Mouse (Mus musculus) monocyte, adult 2 months (primary cell): ENCODE results near the gene Chrna9.

Experiments
- DNase-seq, 2 experiments: peaks; one replicate each; pipeline ENCODE4 v3.0.0; 2022; ENCODE audit warnings: low spot score in 2 of 2, low read depth in 1 of 2

Chrna9 gene

DNA sequence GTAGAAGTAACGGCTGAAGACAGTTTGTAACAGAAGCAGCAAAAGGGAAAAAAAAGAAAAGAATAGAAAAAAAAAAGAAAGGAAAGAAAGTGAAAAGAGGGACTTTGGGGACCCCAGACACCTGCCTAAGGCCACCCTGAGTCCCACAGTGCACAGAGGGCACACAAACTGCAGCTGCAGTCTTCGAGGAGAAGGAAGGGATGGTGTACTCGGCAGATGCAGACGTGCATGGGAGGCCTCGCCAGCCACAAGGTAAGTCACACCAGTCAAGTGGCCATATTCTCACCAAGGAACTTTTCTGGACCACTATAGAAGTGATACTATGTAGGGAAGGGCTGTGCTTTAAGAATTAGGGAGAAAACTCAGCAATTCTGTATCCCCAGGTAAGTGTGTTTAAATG, at the start of gene Chrna9:
TSS of gene Chrna9 (plus strand) at position 139 of the 400 bp plus-strand sequence.
- no peak for DNase-seq

DNA sequence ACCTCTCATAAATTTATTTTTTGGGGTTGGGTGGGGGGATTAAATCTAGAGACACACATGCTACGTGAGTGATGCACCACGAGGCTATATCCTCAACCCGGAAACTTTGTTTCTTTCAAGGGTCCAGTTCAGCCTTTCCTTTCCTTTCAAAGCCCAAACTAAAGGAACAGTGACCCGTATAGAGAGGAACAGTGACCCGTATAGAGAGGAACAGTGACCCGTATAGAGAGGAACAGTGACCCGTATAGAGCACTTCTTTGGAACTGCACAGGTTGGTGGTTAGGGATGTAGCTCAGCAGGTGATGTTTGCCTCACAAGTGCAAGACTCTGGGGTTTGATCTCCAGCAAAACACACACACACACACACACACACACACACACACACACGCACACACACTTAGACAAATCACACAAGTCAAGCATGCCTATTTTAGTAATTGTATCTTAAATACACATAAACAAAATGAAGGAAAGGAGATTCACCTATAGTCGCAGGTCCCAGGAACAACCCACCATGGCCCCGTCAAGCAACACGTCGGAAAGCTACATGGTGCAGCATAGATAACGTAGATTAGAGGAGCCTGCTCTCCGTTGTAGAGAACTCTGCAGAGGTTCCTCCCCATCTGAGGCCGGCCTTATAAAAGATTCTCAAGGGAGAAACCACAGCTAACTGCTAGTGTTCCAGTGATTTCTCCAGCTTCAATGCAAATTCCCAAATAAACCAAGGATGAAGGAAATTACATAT, 48.9 kb upstream of the Chrna9 start:
- no peak for DNase-seq

DNA sequence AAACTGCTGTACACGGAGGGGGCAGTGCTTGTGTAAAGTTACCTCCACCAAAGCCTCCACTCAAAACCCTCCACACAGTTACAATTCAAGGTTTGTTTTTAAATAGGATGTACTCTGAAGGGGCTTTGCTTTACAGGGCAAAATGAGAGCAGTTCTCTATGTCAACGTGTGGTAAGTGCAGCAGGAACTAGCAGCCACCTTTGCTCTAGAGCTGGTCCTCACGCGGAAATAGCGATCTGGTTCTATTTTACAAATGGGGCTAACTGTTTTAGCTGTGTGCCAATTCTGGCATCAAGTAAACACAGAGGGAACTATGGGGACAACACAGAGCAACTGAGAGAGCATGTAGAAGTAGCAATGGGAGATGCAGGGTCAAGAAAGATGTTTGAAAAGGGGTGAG, 46.6 kb upstream of the Chrna9 start:
- no peak for DNase-seq

DNA sequence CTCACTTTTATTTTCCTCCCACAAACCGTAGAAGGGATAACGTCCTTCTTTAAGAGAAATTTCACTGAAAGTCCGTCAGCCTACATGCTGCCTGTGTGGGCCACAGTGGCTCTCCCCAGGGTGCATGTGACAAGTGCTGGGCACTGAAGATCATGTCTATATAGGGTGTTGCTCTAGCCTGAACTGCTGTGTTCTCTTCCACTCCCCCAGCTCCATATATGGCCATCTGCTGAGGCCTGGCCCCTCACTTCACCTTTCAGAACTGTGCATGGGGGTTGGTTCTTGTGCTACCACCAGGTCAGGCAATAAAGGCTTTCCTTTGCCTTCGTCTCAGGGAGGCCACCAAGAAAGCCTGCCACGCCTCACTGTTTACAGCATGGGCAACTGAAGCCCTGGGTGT, 45.7 kb upstream of the Chrna9 start:
- no peak for DNase-seq

DNA sequence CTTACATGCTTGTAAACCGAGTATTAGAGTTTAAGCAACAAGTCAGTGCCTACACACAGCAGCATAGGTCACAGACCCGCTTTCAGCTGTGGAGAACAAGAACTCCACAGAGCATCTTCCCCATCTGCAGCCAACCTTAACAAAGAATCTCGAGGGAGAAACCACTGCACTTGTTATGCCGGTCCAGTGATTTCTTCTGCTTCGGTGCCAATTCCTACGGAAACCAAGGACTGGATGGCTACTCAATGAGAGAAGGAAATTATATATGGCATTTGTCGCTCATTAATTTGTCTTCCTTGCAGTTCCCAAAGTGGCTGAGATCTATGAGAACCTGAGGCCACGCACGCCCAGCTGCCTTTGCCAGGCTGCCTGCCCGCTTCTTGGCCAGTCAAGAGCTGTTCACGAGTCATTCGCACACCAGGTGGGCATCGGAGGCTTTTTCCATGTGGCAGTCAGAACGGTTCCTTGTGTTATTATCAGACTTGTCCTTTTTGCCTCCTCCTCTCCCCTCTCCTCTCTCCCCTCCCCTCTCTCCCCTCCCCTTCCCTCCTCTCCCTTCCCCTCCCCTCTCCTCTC, 43.4 kb upstream of the Chrna9 start:
- DNase-seq, result no peak

DNA sequence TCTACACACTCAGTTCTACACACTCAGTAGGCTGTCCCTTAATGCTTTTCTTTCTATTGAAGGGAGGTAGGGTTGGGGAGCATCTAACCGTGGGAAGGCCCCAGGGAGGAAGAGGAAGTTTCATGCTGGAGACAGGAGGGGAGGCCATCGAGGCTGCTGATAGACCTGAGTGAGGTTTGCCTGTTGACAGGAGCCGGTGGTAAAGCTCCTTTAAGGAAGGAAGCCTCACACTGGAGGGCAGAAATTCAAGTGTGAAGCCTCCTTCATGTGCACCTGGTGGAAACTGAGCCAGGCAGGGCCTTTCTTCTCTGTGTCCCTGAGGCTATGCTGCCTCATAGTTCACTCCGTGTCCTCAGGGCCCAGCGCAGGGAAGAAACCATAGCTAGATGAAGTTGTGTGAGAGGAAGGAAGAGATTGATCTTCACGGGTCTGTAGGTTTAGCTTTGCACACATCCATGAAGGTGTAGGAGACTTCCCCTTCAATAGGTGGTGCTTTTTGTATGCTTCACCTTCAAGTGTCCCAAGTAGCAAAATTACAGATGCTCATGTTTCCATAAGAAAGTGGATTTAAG, 39.5 kb upstream of the Chrna9 start:
- no peak for DNase-seq

DNA sequence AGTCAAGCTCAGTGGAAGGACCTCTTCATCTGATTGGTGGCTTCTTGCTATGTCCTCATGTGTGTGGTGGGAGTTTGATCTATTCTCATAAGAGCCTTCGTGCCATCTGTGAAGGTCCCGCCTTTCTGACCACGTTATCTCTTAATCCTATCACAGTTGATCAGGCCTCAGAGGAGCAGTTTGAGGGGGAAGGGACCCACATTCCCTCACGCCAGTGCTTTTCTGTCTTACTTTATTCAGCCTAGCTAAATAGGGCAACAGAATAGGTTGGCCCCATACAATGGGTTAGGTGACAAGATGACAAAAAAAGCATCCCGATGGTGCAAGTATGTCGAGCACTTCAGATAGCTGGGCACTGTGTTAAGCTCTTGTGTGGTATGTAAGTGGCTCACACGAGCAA, 39.0 kb upstream of the Chrna9 start:
- no peak for DNase-seq

DNA sequence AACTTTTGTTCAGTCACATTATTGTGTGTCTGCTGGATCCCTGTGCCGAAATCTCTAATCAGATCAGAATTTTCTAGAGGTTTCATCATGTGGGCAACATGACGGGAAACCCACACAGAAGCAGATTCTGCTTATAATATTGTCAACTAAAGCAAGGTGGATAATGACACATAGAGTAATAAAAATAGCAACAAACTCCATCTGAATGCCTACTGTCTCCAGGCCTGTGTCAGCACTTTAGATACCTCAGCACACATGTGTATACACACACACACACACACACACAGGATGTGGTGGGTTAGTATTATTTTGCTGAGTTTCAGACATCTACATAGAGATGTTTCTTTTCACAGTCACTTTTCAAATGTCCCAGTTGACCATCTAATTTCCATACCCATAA, 37.0 kb upstream of the Chrna9 start:
- DNase-seq, result no peak

DNA sequence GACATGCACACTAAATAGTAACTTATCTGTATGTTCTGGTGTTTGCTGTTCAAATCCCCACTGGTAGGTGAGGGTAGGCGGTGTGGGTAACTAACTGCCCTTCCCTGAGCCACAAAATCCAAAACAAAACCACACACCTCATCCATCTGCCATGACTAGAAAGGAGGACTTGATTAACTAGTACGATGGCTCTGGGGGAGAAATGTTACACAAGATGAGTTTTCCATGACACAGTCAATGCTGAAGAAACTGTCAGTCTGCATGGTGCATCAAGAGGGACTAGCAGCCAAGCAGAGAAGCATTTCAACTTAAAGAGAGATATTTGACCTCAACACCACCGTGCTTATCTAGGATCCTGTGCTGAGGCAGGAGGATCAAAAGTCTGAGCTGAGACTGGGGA, 36.0 kb upstream of the Chrna9 start:
- no peak for DNase-seq

DNA sequence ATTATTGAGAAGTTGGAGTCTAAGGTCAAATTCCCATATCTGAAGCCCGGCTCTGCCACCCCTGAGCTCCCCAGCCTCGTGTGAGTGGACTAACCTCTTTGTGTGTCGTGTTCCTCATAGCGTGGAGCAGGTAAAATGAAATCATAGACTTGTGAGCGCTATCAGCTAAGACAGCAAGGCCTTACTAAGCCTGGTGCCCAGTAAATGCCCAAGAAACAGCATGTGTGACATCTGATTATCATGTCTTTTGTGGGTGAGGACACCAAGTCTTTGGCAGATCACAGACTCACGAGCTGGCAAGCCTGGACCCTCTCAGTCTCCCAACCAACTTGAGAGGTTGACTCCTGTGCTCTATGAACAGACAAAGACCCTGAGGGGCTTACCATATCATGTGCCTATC, 34.6 kb upstream of the Chrna9 start:
- DNase-seq, result no peak

DNA sequence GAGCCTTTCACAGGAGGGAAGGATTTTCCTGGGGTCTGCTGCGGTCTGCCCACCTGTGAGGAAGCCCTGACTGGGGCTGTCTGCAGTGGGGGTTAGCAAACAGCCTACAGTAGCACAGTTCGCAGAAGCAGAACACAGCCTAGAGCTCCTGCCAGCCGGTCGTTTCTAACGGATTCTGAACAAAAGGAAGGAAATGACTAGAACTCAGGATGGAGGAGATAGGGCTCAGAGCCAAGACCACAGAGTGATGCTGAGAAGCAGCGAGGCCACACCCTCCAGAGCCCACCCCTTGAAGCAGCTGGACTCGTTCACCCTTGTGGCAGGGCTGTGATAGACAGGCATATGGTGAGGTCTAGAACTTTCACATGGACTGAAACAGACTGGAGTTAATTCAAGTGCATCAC, 33.9 kb upstream of the Chrna9 start:
- DNase-seq, result no peak

DNA sequence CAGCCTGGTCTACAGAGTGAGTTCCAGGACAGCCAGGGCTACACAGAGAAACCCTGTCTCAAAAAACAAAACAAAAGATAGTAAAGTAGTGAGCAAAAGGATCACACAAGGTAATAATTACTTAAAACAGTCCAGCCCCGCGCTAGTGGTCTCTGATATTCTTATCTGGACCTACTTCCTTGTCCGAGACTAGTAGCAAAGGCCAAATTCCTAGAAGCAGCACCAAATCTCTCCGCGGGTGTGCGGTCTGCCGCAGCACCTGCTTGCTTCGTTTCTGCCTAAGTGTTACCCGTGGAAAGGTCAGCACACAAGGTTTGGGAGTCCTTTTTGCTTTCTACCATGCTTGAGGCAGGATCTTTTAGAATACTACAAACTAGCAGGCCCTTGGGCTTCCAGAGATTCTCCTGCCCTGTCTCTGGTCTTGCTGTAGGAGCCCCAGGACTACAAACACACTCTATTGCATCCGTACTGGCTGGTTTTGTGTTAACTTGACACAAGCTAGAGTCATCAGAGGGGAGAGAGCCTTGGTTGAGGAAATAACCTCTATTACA, 32.8 kb upstream of the Chrna9 start:
- DNase-seq, result no peak

DNA sequence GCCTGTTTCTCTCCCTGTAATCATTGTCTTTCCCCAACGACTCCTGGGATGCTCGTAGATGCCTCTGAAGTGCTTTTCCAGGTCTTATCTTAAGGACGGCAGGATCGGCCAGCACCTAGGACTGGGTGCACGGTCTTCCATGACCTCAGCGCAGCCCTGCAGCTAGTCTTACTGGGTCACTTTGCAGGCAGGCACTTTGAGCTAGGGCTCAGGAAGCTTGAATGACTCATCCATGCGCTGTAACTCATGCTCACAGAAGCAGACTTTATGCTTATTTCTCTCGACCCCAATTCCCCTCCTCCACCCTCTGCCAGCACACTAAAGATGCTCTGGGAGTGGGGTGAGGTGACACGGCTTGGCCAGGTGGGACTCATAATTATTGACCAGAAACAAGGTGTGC, 31.9 kb upstream of the Chrna9 start:
- DNase-seq, result no peak

DNA sequence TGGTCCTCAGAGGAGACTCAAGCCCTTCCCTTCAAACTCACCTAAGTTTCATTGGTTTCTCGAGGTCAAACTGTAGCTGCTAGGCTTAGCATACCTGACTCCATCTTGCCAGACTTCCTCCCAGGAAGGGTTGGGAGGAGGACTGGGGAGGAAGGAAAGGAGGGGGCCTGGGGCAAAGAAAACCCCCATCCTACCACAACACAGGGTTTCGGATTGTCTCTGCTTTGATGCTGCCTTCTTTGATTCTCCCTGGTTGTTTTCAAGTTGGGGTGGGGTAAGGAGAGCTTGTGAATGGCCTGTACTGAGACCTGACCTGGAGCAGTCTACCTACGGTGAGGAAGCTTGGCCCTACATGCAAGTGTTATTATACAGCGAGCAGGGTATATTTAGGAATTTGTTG, 30.2 kb upstream of the Chrna9 start:
- no peak for DNase-seq

DNA sequence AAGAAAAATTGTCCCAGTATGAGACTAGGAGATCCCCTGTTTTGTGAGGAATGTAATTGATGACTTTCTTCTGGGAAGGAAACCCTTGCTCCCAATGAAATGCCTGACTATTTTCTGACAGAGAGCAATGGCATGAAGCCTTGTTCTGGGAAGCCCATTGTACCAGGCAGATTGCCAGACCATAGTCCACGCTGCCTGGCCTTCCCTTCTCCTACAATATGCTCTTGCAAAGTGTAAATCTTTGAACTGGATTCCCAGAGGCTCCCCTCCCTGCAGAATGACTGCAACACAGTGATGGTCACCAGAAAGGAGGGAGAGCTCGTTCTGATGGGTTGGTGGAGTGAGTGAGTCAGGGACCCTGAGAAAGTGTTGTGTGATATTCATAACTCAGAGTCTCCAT, 26.0 kb upstream of the Chrna9 start:
- no peak for DNase-seq

DNA sequence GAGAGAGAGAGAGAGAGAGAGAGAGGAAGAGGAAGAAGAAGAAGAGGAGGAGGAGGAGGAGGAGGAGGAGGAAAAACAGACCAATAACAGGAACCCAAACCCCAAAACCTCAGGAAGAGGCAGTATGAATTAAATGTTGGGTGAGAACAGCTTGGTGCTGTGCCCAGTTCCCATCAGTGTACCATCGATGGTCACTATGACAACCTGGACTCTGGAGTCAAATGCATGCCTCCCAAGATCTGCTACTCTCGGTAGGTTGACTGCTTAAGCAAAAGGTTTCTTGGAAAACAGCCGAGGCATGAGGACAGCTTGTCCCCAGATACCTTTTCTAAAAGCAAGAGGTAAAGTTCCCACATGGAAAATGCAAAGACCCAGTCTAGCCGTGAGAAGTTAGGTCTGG, 25.4 kb upstream of the Chrna9 start:
- DNase-seq, result no peak

DNA sequence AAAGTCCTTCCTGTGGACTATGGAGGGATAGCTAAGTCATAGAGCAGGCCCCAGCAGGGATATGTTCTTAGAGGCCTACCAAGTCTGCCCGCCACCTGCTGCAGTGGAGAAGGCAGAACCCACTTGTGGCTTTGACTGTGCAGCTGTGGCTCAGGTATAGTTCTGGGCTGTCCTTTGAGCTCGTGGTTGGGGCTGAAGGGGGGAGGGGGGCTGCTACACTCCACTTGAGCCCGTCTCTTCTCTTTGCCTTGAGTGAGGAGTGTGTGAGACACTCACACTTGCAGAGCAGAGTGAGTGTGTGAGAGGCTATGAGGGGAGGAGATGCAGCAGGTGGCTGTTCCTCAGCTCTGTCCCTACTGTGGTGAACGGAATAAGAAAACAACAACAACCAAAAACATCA, 24.3 kb upstream of the Chrna9 start:
- DNase-seq, result no peak

DNA sequence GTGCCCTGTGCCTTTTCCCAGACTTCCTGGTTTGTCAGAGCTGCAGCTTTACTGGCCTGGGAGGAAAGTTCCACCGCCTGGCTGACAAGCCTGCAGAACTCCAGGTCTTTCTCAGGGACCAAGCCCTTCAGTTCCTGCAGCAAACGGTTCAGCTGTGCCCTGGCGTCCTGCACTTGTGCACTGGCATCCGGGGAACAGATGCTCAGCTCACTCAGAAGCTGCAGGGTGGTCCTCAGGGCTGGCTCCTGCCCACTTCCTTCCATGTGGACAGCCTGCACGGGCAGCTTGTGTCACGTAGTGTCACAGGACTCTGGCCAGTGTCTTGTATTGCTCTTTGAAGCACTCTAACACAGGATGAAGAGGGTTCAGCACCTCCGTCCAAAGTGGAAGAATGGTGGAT, 23.0 kb upstream of the Chrna9 start:
- no peak for DNase-seq

DNA sequence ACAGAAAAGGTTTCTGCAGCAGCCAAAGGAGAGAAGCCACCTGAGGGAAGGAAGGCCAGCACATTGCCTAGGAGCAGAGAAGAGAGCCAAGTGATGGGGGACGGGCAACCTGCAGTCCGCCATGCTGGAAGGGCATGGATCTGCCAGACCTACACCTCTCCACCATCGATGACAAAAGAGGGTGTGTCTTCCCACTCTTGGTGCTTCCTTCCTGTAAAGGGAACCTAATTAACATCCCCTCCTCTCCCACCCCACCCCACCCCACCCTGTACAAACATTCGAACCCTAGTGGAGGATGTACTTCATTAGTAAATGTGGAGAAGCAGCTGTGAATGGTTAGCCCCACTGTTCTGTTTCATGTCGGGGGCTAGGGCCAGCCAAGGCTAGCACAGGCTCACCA, 22.5 kb upstream of the Chrna9 start:
- DNase-seq, result no peak

DNA sequence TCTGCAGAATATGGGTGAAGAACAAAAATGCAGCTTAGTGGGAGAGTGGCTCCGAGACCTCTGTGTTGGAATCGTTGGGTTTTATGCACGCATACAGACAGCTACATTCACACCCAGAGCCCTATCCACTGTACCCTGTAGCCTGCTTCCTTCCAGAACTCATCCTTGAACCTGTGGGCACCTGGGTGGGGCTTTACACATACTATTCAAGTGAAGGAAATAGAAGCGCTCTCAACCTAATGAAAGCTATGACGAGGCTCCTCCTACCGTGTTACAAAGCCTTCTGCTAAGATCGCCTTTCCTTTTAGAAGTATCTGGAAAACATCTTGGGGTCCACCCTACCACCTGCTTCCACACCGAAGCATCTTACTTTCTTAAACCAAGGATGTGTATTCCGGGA, 21.6 kb upstream of the Chrna9 start:
- no peak for DNase-seq

DNA sequence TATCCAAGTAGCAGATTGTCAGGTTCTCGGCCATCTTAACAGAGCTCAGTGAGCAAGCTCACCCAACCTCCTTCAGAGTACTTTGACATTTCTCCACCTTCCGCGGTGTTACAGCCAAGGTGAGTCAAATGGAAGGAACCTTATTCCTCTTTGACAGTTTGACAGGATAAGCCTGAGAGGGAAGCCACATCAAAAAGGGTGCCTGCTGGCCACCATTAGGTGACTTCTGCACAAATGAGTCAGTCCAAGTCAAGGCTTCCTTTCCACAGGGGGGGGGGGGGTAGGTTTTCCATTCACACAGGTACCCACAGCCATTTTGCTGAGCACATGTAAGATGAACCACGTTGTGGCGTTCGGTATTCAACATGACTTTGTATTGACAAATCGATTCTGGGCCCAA, 20.4 kb upstream of the Chrna9 start:
- no peak for DNase-seq

DNA sequence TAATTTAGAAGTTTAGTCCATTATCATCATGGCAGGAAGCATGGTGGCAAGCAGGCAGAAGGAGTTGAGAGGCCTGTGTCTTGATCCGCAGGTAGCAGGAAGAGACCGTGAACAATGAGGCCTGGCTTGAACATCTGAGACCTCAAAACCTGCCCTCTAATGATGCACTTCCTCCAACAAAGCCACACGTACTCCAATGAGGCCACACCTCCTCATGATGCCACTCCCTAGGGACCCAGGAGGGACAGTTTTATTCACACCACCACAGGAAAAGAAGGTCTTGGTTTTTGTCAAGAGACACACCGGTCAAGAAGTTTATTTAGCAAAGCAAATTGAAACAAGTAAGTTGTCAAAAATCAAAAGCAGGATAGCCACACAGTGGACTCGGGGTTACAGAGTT, 17.8 kb upstream of the Chrna9 start:
- DNase-seq, result no peak

DNA sequence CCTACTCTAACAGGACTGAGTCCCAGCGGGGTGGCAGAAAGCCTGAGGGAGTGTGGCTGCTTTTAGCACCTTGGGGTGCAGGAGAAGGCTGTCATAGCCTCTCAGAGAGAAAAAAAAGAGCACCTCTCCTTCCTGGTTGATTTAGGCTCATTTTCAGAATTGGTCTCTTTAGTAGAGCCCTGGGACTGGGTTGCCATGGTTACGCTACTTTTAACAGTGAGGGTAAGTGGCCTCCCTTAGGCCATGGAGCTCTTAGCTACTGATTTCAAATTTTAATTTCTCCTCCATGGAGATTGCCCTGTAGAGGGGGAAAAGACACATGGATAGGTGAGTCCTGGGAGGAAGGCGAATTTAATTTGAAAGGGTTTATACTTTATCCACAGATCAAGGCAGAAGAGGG, 16.1 kb upstream of the Chrna9 start:
- no peak for DNase-seq
